Mouse (Mus musculus) hindlimb bud, embryonic 11.5 days (tissue): ENCODE measurements at regions not wholly inside any gene's neighbourhood (a gene's known extent, or its start where the extent isn't known, plus 50 kb on each side); places are given as distances from the start of the nearest gene placed in this dataset.

Experiments
- DNase-seq: peaks from one replicate; pipeline ENCODE4 v3.0.0-alpha.2; 2012; ENCODE audit warnings: low read depth, low spot score; ENCODE audit errors: extremely low spot score

- no peak for DNase-seq
Measured at GRCm38 (mm10) chr8:30648497-30648896, 2780.0 kb upstream of the 5930422O12Rik start.

GRCm38 (mm10) chr8:30655749-30656241 lies 2772.7 kb upstream of the 5930422O12Rik start:
- DNase-seq = peak; percentile 10

GRCm38 (mm10) chr8:30661261-30661660 lies 2767.2 kb upstream of the 5930422O12Rik start:
- DNase-seq = no peak

- no peak for DNase-seq
Measured at GRCm38 (mm10) chr8:30669451-30669850, 2759.1 kb upstream of the 5930422O12Rik start.

GRCm38 (mm10) chr8:30677423-30677822 lies 2751.1 kb upstream of the 5930422O12Rik start:
- no peak for DNase-seq

- no peak for DNase-seq
Measured at GRCm38 (mm10) chr8:30682169-30682568, 2746.3 kb upstream of the 5930422O12Rik start.

GRCm38 (mm10) chr8:30686539-30686938 lies 2742.0 kb upstream of the 5930422O12Rik start:
- no peak for DNase-seq

- DNase-seq = no peak
Measured at GRCm38 (mm10) chr8:30694126-30694525, 2734.4 kb upstream of the 5930422O12Rik start.

GRCm38 (mm10) chr8:30716643-30717042 lies 2711.9 kb upstream of the 5930422O12Rik start:
- DNase-seq = no peak

GRCm38 (mm10) chr8:30730366-30730765 lies 2698.1 kb upstream of the 5930422O12Rik start:
- DNase-seq = no peak

- no peak for DNase-seq
Measured at GRCm38 (mm10) chr8:30732585-30733253, 2695.8 kb upstream of the 5930422O12Rik start.

GRCm38 (mm10) chr8:30733385-30733784 lies 2695.1 kb upstream of the 5930422O12Rik start:
- no peak for DNase-seq

GRCm38 (mm10) chr8:30735338-30735737 lies 2693.2 kb upstream of the 5930422O12Rik start:
- DNase-seq = no peak

GRCm38 (mm10) chr8:30735740-30736139 lies 2692.8 kb upstream of the 5930422O12Rik start:
- DNase-seq = no peak

- DNase-seq = no peak
Measured at GRCm38 (mm10) chr8:30746874-30747273, 2681.6 kb upstream of the 5930422O12Rik start.
